Mouse (Mus musculus): ENCODE data around the gene Cabin1. TPM values are rescaled to one million over a fixed set of nuclear protein-coding genes. Genes with fewer than 3 reads are reported as not detected.

Gene Cabin1
- polyA plus RNA-seq, 1 experiment from 2014 or later, result 23.5 TPM

- ATAC-seq (ENCODE audit: low read depth), result peak; percentile 32; the same call in 1 of the 2 replicates
- H3K9ac ChIP-seq (ENCODE audit: low read depth, low read length), result no peak overlapping the region
- no peak overlapping the region for H3K4me3 ChIP-seq (ENCODE audit: low read depth, low read length)
- no peaks in the 10 kb centered on the region for H3K9me3 ChIP-seq (ENCODE audit: control insufficient read depth, low read length)
- no peak overlapping the region for H3K27ac ChIP-seq (replicated peaks; ENCODE audit: low read depth, low read length)
- 37% methylated on average over 9 of the region's 9 CpGs for WGBS
- no peak overlapping the region for H3K4me2 ChIP-seq (ENCODE audit: low read depth, low read length)
- H3K4me1 ChIP-seq (ENCODE audit: control insufficient read depth, insufficient read depth, low read length), result no peaks in the 10 kb centered on the region
- DNase-seq (ENCODE audit: low spot score), result peak; percentile 20
- H3K27me3 ChIP-seq (replicated peaks; ENCODE audit: control insufficient read depth, insufficient read depth, low read length), result no peaks in the 10 kb centered on the region
- peaks cover 60% of the 10 kb centered on the region for H3K36me3 ChIP-seq (ENCODE audit: control insufficient read depth, insufficient read depth, low read length)
Observed at GRCm38 (mm10) chr10:75708633-75708992, 55.5 kb downstream of the Cabin1 start.

DNA sequence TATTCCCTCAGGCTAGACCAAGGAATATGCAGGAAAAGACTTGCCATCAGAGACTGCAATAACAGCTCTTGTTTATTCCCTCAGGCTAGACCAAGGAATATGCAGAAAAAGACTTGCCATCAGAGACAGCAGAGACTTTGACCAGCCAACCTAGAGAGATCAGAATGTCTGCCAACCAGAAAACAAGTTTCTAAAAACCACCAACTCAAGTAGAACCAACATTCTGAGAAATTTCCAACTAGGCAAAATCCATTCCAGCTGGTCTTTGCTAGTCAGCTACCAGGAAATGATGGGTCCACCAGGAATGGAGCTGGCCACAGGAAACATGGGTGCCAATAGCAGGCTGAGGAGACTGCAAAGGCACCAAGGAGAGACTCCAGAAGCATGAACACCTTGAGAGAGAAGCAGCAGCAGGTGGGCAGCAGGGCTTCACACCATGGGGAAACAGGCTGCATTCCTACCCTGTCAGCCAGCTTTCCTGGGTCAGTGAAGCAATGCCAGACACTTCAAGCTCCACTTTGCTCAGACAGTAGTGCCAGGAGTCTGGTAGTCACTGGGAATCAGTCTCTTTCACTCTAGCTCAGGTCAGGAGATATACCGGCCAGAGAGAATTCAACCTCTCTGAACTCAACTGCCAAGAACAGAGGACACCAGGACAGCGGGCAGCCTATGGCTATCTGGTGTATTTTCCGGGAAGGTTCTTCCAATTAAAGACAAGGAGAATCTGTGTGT, 56.1 kb downstream of the Cabin1 start:
- Histone ChIP-seq H3K27me3 (replicated peaks; ENCODE audit: control insufficient read depth, insufficient read depth, low read length) (no peaks in the 10 kb centered on the region), H3K9ac (ENCODE audit: low read depth, low read length) (no peak overlapping the region), H3K27ac (replicated peaks; ENCODE audit: low read depth, low read length) (no peak overlapping the region), H3K9me3 (ENCODE audit: control insufficient read depth, low read length) (no peaks in the 10 kb centered on the region), H3K4me3 (ENCODE audit: low read depth, low read length) (no peak overlapping the region), H3K4me2 (ENCODE audit: low read depth, low read length) (no peak overlapping the region), H3K36me3 (ENCODE audit: control insufficient read depth, insufficient read depth, low read length) (peaks cover 55% of the 10 kb centered on the region), H3K4me1 (ENCODE audit: control insufficient read depth, insufficient read depth, low read length) (no peaks in the 10 kb centered on the region)
- WGBS, result 95% methylated on average over 3 of the region's 3 CpGs
- no peak for DNase-seq (ENCODE audit: low spot score)
- ATAC-seq (ENCODE audit: low read depth), result no peak

DNA sequence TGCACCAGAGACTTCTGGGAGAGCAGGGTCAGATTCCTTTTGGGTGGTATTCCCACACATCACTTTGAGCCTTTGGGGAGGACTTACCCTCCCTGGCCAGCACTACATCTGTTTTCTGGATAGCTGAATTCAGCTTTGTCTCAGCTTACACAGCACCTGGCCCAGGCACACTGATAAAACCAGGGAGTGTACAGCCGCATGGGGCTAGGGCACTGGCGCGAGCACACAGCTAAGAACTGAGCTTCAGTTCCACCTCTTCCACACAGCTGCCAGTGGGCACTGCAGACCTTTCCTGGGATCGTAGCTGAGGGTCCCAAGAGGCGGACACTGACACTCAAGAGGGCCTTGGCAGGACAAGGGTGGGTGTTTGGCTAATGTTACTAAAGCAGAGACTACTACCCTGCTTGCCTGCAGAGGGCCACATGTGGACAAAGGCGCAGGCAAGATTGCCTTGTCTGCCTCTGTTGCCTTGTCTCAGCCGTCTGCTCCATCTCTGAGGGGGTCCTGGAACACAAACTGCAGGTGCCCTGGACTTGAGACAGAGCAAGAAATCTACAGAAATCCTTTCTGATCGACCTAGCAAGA, 57.4 kb downstream of the Cabin1 start:
- H3K9me3 ChIP-seq (ENCODE audit: control insufficient read depth, low read length), result no peaks in the 10 kb centered on the region
- ATAC-seq (ENCODE audit: low read depth) (no peak), DNase-seq (ENCODE audit: low spot score) (no peak)
- H3K9ac ChIP-seq (ENCODE audit: low read depth, low read length), result no peak overlapping the region
- peaks cover 41% of the 10 kb centered on the region for H3K36me3 ChIP-seq (ENCODE audit: control insufficient read depth, insufficient read depth, low read length)
- H3K4me3 ChIP-seq (ENCODE audit: low read depth, low read length), result no peak overlapping the region
- no peaks in the 10 kb centered on the region for H3K4me1 ChIP-seq (ENCODE audit: control insufficient read depth, insufficient read depth, low read length)
- 66% methylated on average over 8 of the region's 8 CpGs for WGBS
- H3K27me3 ChIP-seq (replicated peaks; ENCODE audit: control insufficient read depth, insufficient read depth, low read length), result no peaks in the 10 kb centered on the region
- H3K4me2 ChIP-seq (ENCODE audit: low read depth, low read length), result no peak overlapping the region
- no peak overlapping the region for H3K27ac ChIP-seq (replicated peaks; ENCODE audit: low read depth, low read length)

GRCm38 (mm10) chr10:75705681-75706400, 58.3 kb downstream of the Cabin1 start:
- no peak overlapping the region for H3K4me2 ChIP-seq (ENCODE audit: low read depth, low read length)
- DNase-seq (ENCODE audit: low spot score), result no peak
- peaks cover 37% of the 10 kb centered on the region for H3K36me3 ChIP-seq (ENCODE audit: control insufficient read depth, insufficient read depth, low read length)
- no peak overlapping the region for H3K9ac ChIP-seq (ENCODE audit: low read depth, low read length)
- no peaks in the 10 kb centered on the region for H3K27me3 ChIP-seq (replicated peaks; ENCODE audit: control insufficient read depth, insufficient read depth, low read length)
- no peak for ATAC-seq (ENCODE audit: low read depth)
- no peak overlapping the region for H3K4me3 ChIP-seq (ENCODE audit: low read depth, low read length)
- H3K27ac ChIP-seq (replicated peaks; ENCODE audit: low read depth, low read length), result no peak overlapping the region
- no peaks in the 10 kb centered on the region for H3K9me3 ChIP-seq (ENCODE audit: control insufficient read depth, low read length)
- H3K4me1 ChIP-seq (ENCODE audit: control insufficient read depth, insufficient read depth, low read length), result no peaks in the 10 kb centered on the region
- WGBS, result 75% methylated on average over 7 of the region's 7 CpGs

DNA sequence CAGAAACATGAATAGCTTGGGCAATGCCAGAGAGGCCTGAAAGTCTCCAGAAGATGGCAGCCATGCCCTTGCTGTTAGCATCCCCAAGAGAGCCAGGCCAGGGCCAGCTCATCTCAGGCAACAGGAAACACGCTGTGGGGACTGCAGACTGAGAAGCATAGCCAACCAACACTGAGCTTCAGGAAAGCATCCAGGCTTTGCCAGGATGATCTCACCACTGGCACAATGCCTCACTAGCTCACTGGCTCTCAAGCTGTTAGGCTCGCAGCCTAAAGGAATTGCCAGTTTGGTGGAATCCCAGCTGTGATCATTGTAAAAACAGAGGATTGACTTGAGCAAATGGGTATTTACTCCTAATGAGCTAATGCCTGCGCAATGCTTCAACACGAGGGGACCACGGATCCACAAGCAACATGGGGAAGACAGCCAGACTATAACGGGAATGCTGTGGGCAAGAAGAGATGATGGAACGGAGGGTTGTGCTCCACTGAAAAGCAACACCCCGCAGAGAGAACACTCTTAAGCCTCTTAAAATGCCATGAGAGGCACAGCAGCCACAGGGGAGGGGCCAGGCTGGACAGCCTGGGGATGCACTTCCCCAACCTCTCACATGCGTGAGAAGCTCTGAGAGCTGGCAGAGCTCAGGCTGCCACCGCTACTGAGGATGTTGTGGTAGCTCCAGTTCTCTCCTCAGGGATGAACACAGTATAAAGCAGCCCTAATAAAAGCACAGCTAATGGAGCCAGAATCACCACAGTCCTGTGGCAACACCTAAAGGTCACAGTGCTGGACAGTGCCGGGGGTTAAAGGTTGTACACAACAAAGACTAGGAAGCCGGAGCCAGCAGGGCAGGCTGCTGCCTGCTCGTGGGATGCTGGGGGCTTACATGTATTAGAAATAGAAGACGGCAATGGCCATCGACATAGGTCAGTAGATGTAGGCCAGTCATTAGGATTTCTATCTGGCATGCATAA, 59.6 kb downstream of the Cabin1 start:
- peak; percentile 86 for ATAC-seq (ENCODE audit: low read depth)
- Histone ChIP-seq H3K27ac (replicated peaks; ENCODE audit: low read depth, low read length) (peak overlapping the region; percentile 65), H3K27me3 (replicated peaks; ENCODE audit: control insufficient read depth, insufficient read depth, low read length) (no peaks in the 10 kb centered on the region), H3K9me3 (ENCODE audit: control insufficient read depth, low read length) (no peaks in the 10 kb centered on the region), H3K36me3 (ENCODE audit: control insufficient read depth, insufficient read depth, low read length) (peaks cover 32% of the 10 kb centered on the region), H3K9ac (ENCODE audit: low read depth, low read length) (no peak overlapping the region), H3K4me3 (ENCODE audit: low read depth, low read length) (no peak overlapping the region), H3K4me2 (ENCODE audit: low read depth, low read length) (no peak overlapping the region), H3K4me1 (ENCODE audit: control insufficient read depth, insufficient read depth, low read length) (no peaks in the 10 kb centered on the region)
- DNase-seq (ENCODE audit: low spot score), result peak; percentile 93
- 58% methylated on average over 15 of the region's 15 CpGs for WGBS

- no peak overlapping the region for H3K4me3 ChIP-seq (ENCODE audit: low read depth, low read length)
- WGBS, result 75% methylated on average over 1 of the region's 1 CpGs
- H3K36me3 ChIP-seq (ENCODE audit: control insufficient read depth, insufficient read depth, low read length), result peaks cover 34% of the 10 kb centered on the region
- no peaks in the 10 kb centered on the region for H3K9me3 ChIP-seq (ENCODE audit: control insufficient read depth, low read length)
- no peaks in the 10 kb centered on the region for H3K27me3 ChIP-seq (replicated peaks; ENCODE audit: control insufficient read depth, insufficient read depth, low read length)
- no peaks in the 10 kb centered on the region for H3K4me1 ChIP-seq (ENCODE audit: control insufficient read depth, insufficient read depth, low read length)
- DNase-seq (ENCODE audit: low spot score) (no peak), ATAC-seq (ENCODE audit: low read depth) (no peak)
- 0 out of 2 replicates have a peak overlapping the region, but pooled peaks have one; percentile 44 for H3K27ac ChIP-seq (replicated peaks; ENCODE audit: low read depth, low read length)
- no peak overlapping the region for H3K9ac ChIP-seq (ENCODE audit: low read depth, low read length)
- H3K4me2 ChIP-seq (ENCODE audit: low read depth, low read length), result no peak overlapping the region
Observed at GRCm38 (mm10) chr10:75703504-75703903, 60.6 kb downstream of the Cabin1 start.

DNA sequence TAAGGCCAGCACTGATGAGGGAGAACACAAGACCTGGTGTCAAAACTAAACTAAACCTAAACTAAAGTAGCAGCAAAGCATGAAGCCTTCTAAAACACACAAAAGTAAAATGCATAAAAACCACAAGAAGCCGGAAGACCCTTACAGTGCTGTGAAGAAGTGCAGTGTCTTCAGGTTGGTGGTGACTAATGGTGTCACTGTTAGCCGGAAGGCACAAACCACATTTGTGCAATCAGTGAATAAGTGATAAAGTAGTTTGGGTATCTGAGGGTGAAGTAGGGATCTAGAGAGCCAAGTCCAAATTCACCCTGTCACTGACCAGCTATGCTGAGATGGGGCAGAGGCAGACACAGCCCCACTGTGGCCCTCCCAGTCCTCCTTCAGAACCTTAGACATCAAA, 61.6 kb downstream of the Cabin1 start:
- DNase-seq (ENCODE audit: low spot score), result no peak
- no peaks in the 10 kb centered on the region for H3K27me3 ChIP-seq (replicated peaks; ENCODE audit: control insufficient read depth, insufficient read depth, low read length)

GRCm38 (mm10) chr10:75701280-75701679, 62.9 kb downstream of the Cabin1 start:
- no peak for ATAC-seq (ENCODE audit: low read depth)
- Histone ChIP-seq H3K27me3 (replicated peaks; ENCODE audit: control insufficient read depth, insufficient read depth, low read length) (no peaks in the 10 kb centered on the region), H3K4me3 (ENCODE audit: low read depth, low read length) (no peak overlapping the region), H3K4me2 (ENCODE audit: low read depth, low read length) (no peak overlapping the region), H3K4me1 (ENCODE audit: control insufficient read depth, insufficient read depth, low read length) (no peaks in the 10 kb centered on the region), H3K27ac (replicated peaks; ENCODE audit: low read depth, low read length) (no peak overlapping the region), H3K9me3 (ENCODE audit: control insufficient read depth, low read length) (no peaks in the 10 kb centered on the region), H3K36me3 (ENCODE audit: control insufficient read depth, insufficient read depth, low read length) (peaks cover 38% of the 10 kb centered on the region), H3K9ac (ENCODE audit: low read depth, low read length) (no peak overlapping the region)
- 80% methylated on average over 6 of the region's 6 CpGs for WGBS
- no peak for DNase-seq (ENCODE audit: low spot score)

More for the DNA sequence above, 61.6 kb downstream of the Cabin1 start:
- no peak overlapping the region for H3K4me2 ChIP-seq (ENCODE audit: low read depth, low read length)
- no peaks in the 10 kb centered on the region for H3K4me1 ChIP-seq (ENCODE audit: control insufficient read depth, insufficient read depth, low read length)
- no peak for ATAC-seq (ENCODE audit: low read depth)
- H3K9me3 ChIP-seq (ENCODE audit: control insufficient read depth, low read length), result no peaks in the 10 kb centered on the region
- H3K9ac ChIP-seq (ENCODE audit: low read depth, low read length), result no peak overlapping the region
- no peak overlapping the region for H3K27ac ChIP-seq (replicated peaks; ENCODE audit: low read depth, low read length)
- H3K4me3 ChIP-seq (ENCODE audit: low read depth, low read length), result no peak overlapping the region
- 94% methylated on average over 2 of the region's 2 CpGs for WGBS
- peaks cover 31% of the 10 kb centered on the region for H3K36me3 ChIP-seq (ENCODE audit: control insufficient read depth, insufficient read depth, low read length)
